Comparison of ENCODE assay signal across 17 mouse cellular contexts in genomic region chr6:139538469-139538868, GRCm38 (mm10). TPM values are rescaled to one million over a fixed set of nuclear protein-coding genes. Genes with fewer than 3 reads are reported as not detected.
DNase-seq lines count a peak whose midpoint lies in the region; ATAC-seq and TF ChIP-seq lines count a peak whose summit lies in the region.
"Had no signal": no experiment of that assay in that cellular context is flagged by ENCODE, and none has a peak within 500 bp of the region (broad histone marks: within the 10 kb centered on the region; RNA-seq: fewer than 3 reads in every experiment).

No protein-coding gene starts in this region.

- WGBS in hindbrain, postnatal 0 days: 59% methylated on average over 2 of the region's 2 CpGs
- WGBS in hindbrain, embryonic 13.5 days: 67% methylated on average over 2 of the region's 2 CpGs
- WGBS in lung, postnatal 0 days: 50% methylated on average over 2 of the region's 2 CpGs

- H3K4me3 ChIP-seq in hindbrain, postnatal 0 days (ENCODE audit: low read length): no peak overlapping the region
- H3K4me3 ChIP-seq in hindbrain, embryonic 13.5 days: no peak overlapping the region
- H3K4me3 ChIP-seq in lung, postnatal 0 days (ENCODE audit: low read depth, low read length): no peak overlapping the region
- H3K4me3 ChIP-seq: liver, embryonic 15.5 days; myocyte had no signal

- H3K4me2 ChIP-seq in hindbrain, postnatal 0 days (ENCODE audit: low read depth, low read length): no peak overlapping the region
- no peak overlapping the region for H3K4me2 ChIP-seq in hindbrain, embryonic 13.5 days
- no peak overlapping the region for H3K4me2 ChIP-seq in lung, postnatal 0 days (replicated peaks; ENCODE audit: low read depth, low read length)
- H3K4me2 ChIP-seq: liver, embryonic 15.5 days had no signal

- H3K36me3 ChIP-seq in hindbrain, postnatal 0 days (ENCODE audit: insufficient read depth, low read length): no peaks in the 10 kb centered on the region
- no peaks in the 10 kb centered on the region for H3K36me3 ChIP-seq in hindbrain, embryonic 13.5 days
- H3K36me3 ChIP-seq in lung, postnatal 0 days (ENCODE audit: insufficient read depth, low read length): no peaks in the 10 kb centered on the region
- H3K36me3 ChIP-seq: liver, embryonic 15.5 days had no signal

- H3K27ac ChIP-seq in hindbrain, postnatal 0 days: no peak overlapping the region
- no peak overlapping the region for H3K27ac ChIP-seq in hindbrain, embryonic 13.5 days
- H3K27ac ChIP-seq in lung, postnatal 0 days (ENCODE audit: low read length): no peak overlapping the region
- H3K27ac ChIP-seq: liver, embryonic 15.5 days had no signal

- ATAC-seq in hindbrain, postnatal 0 days: no peak
- ATAC-seq in hindbrain, embryonic 13.5 days (ENCODE audit: low FRiP score): no peak
- no peak for ATAC-seq in lung, postnatal 0 days

- H3K4me1 ChIP-seq in hindbrain, postnatal 0 days (ENCODE audit: insufficient read depth, low read length): no peaks in the 10 kb centered on the region
- no peaks in the 10 kb centered on the region for H3K4me1 ChIP-seq in hindbrain, embryonic 13.5 days (replicated peaks)
- no peaks in the 10 kb centered on the region for H3K4me1 ChIP-seq in lung, postnatal 0 days (ENCODE audit: insufficient read depth, low read depth, low read length)
- H3K4me1 ChIP-seq: liver, embryonic 15.5 days had no signal

- no peak for TF ChIP-seq EP300 in lung, postnatal 0 days (IDR thresholded peaks at IDR 0.05)

- TF ChIP-seq CTCF in hindbrain, postnatal 0 days (IDR thresholded peaks at IDR 0.05; ENCODE audit: low read depth): peak; percentile 59
- peak; percentile 58 for TF ChIP-seq CTCF in lung, postnatal 0 days (IDR thresholded peaks at IDR 0.05)

- no peaks in the 10 kb centered on the region for H3K27me3 ChIP-seq in hindbrain, postnatal 0 days (ENCODE audit: insufficient read depth, low read length)
- no peaks in the 10 kb centered on the region for H3K27me3 ChIP-seq in hindbrain, embryonic 13.5 days
- no peaks in the 10 kb centered on the region for H3K27me3 ChIP-seq in lung, postnatal 0 days (replicated peaks; ENCODE audit: insufficient read depth, low read length)
- H3K27me3 ChIP-seq: liver, embryonic 15.5 days had no signal

- peak; percentile 12 to 32 for DNase-seq in cerebellum, postnatal 10 days
- DNase-seq in cerebellum, adult 8-10 months: no peak
- DNase-seq in hindbrain, postnatal 0 days (ENCODE audit: low spot score): peak; percentile 65
- peak; percentile 40 for DNase-seq in lung, postnatal 0 days (ENCODE audit: low spot score)
- DNase-seq in lung, postnatal 14 days: no peak
- peak; percentile 7 for DNase-seq in retina, postnatal 1 day
- DNase-seq in thymus, adult 18-20 months: no peak
- DNase-seq: cerebellum, adult 11 months; kidney, postnatal 14 days; spleen, adult 18-20 months had no signal

- no peaks in the 10 kb centered on the region for H3K9me3 ChIP-seq in hindbrain, postnatal 0 days (ENCODE audit: low read length)
- H3K9me3 ChIP-seq in hindbrain, embryonic 13.5 days: no peaks in the 10 kb centered on the region
- H3K9me3 ChIP-seq in lung, postnatal 0 days (ENCODE audit: low read length): no peaks in the 10 kb centered on the region
- H3K9me3 ChIP-seq: liver, embryonic 15.5 days had no signal

- H3K9ac ChIP-seq in hindbrain, postnatal 0 days (replicated peaks; ENCODE audit: low read length): no peak overlapping the region
- H3K9ac ChIP-seq in hindbrain, embryonic 13.5 days: no peak overlapping the region
- no peak overlapping the region for H3K9ac ChIP-seq in lung, postnatal 0 days (replicated peaks; ENCODE audit: low read depth)
- H3K9ac ChIP-seq: liver, embryonic 15.5 days had no signal

RNA-seq across cellular contexts. Expression of gene Rergl, which starts 36.7 kb away (rescaled TPM):
- not detected in 2 replicates for total RNA-seq in hindbrain, postnatal 0 days (2014; rRNA removed)
- not detected in 2 replicates for polyA plus RNA-seq in hindbrain, postnatal 0 days (2015; fragmentation: Nextera tagmentation; extraction: Ambion mirVana)
- not detected in 2 replicates for polyA plus RNA-seq in hindbrain, embryonic 13.5 days (2015; fragmentation: Nextera tagmentation; extraction: Ambion mirVana)
- not detected in 2 replicates for polyA plus RNA-seq in lung, postnatal 0 days (2015; fragmentation: Nextera tagmentation; extraction: Ambion mirVana)
- total RNA-seq: heart, adult 8-10 months; hematopoietic stem cell, adult 5-6 weeks; left cerebral cortex, adult 18-20 months; megakaryocyte, adult 5-6 weeks had no signal
- polyA plus RNA-seq: liver, embryonic 15.5 days; myocyte had no signal

RNA-seq across cellular contexts. Expression of gene Pik3c2g, which starts 48.6 kb away (rescaled TPM):
- 0.29 and 1.1 TPM in 2 replicates for total RNA-seq in hindbrain, postnatal 0 days (2014; rRNA removed)
- polyA plus RNA-seq in hindbrain, postnatal 0 days (2015; fragmentation: Nextera tagmentation; extraction: Ambion mirVana): 0.50 and 0.67 TPM in 2 replicates
- 0.21 and 0.38 TPM in 2 replicates for polyA plus RNA-seq in hindbrain, embryonic 13.5 days (2015; fragmentation: Nextera tagmentation; extraction: Ambion mirVana)
- polyA plus RNA-seq in lung, postnatal 0 days (2015; fragmentation: Nextera tagmentation; extraction: Ambion mirVana): 2.5 and 3.0 TPM in 2 replicates
- total RNA-seq: hematopoietic stem cell, adult 5-6 weeks had no signal
- polyA plus RNA-seq: myocyte had no signal

Comparison
In these comparisons a context has a peak if more than half of its experiments do, and no peak if none do; other contexts are left out.
1. DNase-seq: peak in cerebellum, postnatal 10 days (2 of 2), hindbrain, postnatal 0 days (single experiment), lung, postnatal 0 days (single experiment) and retina, postnatal 1 day (single experiment); none in cerebellum, adult 8-10 months (single experiment), lung, postnatal 14 days (single experiment) and thymus, adult 18-20 months (0 of 2).